ENCODE assay signal across 19 mouse cellular contexts in genomic region chr1:181987226-181987625, GRCm38 (mm10). TPM values are rescaled to one million over a fixed set of nuclear protein-coding genes. Genes with fewer than 3 reads are reported as not detected.
DNase-seq lines count a peak whose midpoint lies in the region; ATAC-seq and TF ChIP-seq lines count a peak whose summit lies in the region.
"Had no signal": no experiment of that assay in that cellular context is flagged by ENCODE, and none has a peak within 500 bp of the region (broad histone marks: within the 10 kb centered on the region; RNA-seq: fewer than 3 reads in every experiment).

No protein-coding gene starts in this region.

- H3K36me3 ChIP-seq in embryonic facial prominence, embryonic 12.5 days, result 0 out of 2 replicates have a peak, but pooled peaks cover 4% of the 10 kb centered on the region
- peaks cover 40% of the 10 kb centered on the region for H3K36me3 ChIP-seq in embryonic facial prominence, embryonic 10.5 days (replicated peaks)
- H3K36me3 ChIP-seq in heart, embryonic 13.5 days, result peaks cover 16% of the 10 kb centered on the region
- H3K36me3 ChIP-seq in heart, embryonic 10.5 days, result peaks cover 17% of the 10 kb centered on the region
- H3K36me3 ChIP-seq in liver, embryonic 12.5 days, result no peaks in the 10 kb centered on the region

- no peak overlapping the region for H3K4me3 ChIP-seq in embryonic facial prominence, embryonic 12.5 days
- no peak overlapping the region for H3K4me3 ChIP-seq in embryonic facial prominence, embryonic 10.5 days
- H3K4me3 ChIP-seq in heart, embryonic 13.5 days, result no peak overlapping the region
- no peak overlapping the region for H3K4me3 ChIP-seq in heart, embryonic 10.5 days
- H3K4me3 ChIP-seq in layer of hippocampus, adult 2 months, result no peak overlapping the region
- H3K4me3 ChIP-seq in liver, embryonic 12.5 days, result no peak overlapping the region
- H3K4me3 ChIP-seq: hindbrain, embryonic 10.5 days had no signal

- H3K27ac ChIP-seq in embryonic facial prominence, embryonic 12.5 days, result no peak overlapping the region
- H3K27ac ChIP-seq in embryonic facial prominence, embryonic 10.5 days (replicated peaks), result no peak overlapping the region
- H3K27ac ChIP-seq in heart, embryonic 13.5 days (replicated peaks), result peak overlapping the region; percentile 53
- no peak overlapping the region for H3K27ac ChIP-seq in heart, embryonic 10.5 days
- H3K27ac ChIP-seq in layer of hippocampus, adult 2 months, result 0 out of 2 replicates have a peak overlapping the region, but pooled peaks have one; percentile 10
- H3K27ac ChIP-seq in liver, embryonic 12.5 days, result no peak overlapping the region
- H3K27ac ChIP-seq: hindbrain, embryonic 10.5 days; stomach, postnatal 0 days had no signal

- H3K4me2 ChIP-seq in embryonic facial prominence, embryonic 12.5 days (replicated peaks), result no peak overlapping the region
- no peak overlapping the region for H3K4me2 ChIP-seq in heart, embryonic 13.5 days
- H3K4me2 ChIP-seq in liver, embryonic 12.5 days, result no peak overlapping the region
- H3K4me2 ChIP-seq: liver, embryonic 11.5 days had no signal

- WGBS in embryonic facial prominence, embryonic 12.5 days, result 51% methylated on average over 2 of the region's 2 CpGs
- WGBS in embryonic facial prominence, embryonic 10.5 days, result 63% methylated on average over 2 of the region's 2 CpGs
- 29% methylated on average over 2 of the region's 2 CpGs for WGBS in heart, embryonic 13.5 days
- 65% methylated on average over 2 of the region's 2 CpGs for WGBS in heart, embryonic 10.5 days
- 36% methylated on average over 2 of the region's 2 CpGs for WGBS in liver, embryonic 12.5 days (ENCODE audit: insufficient replicate concordance)

- no peaks in the 10 kb centered on the region for H3K9me3 ChIP-seq in embryonic facial prominence, embryonic 12.5 days
- no peaks in the 10 kb centered on the region for H3K9me3 ChIP-seq in embryonic facial prominence, embryonic 10.5 days
- H3K9me3 ChIP-seq in heart, embryonic 13.5 days, result no peaks in the 10 kb centered on the region
- no peaks in the 10 kb centered on the region for H3K9me3 ChIP-seq in heart, embryonic 10.5 days
- no peaks in the 10 kb centered on the region for H3K9me3 ChIP-seq in liver, embryonic 12.5 days (replicated peaks)

- no peak for TF ChIP-seq CTCF in layer of hippocampus, adult 2 months (conservative IDR thresholded peaks at IDR 0.05)

- peak; percentile 15; the same call in 1 of the 2 replicates for ATAC-seq in embryonic facial prominence, embryonic 12.5 days (ENCODE audit: insufficient number of reproducible peaks, insufficient read depth, low FRiP score, low TSS enrichment)
- no peak for ATAC-seq in heart, embryonic 13.5 days (ENCODE audit: extremely low read depth, insufficient number of reproducible peaks, low FRiP score, low TSS enrichment)
- ATAC-seq in liver, embryonic 12.5 days, result no peak

- no peaks in the 10 kb centered on the region for H3K27me3 ChIP-seq in embryonic facial prominence, embryonic 12.5 days
- H3K27me3 ChIP-seq in embryonic facial prominence, embryonic 10.5 days (replicated peaks; ENCODE audit: low read depth, poor library complexity, severe bottlenecking), result no peaks in the 10 kb centered on the region
- H3K27me3 ChIP-seq in heart, embryonic 13.5 days (replicated peaks), result no peaks in the 10 kb centered on the region
- no peaks in the 10 kb centered on the region for H3K27me3 ChIP-seq in heart, embryonic 10.5 days (ENCODE audit: insufficient read depth, poor library complexity, severe bottlenecking)
- H3K27me3 ChIP-seq in liver, embryonic 12.5 days (replicated peaks), result no peaks in the 10 kb centered on the region

- no peak overlapping the region for H3K9ac ChIP-seq in embryonic facial prominence, embryonic 12.5 days
- H3K9ac ChIP-seq in heart, embryonic 13.5 days, result no peak overlapping the region
- H3K9ac ChIP-seq in liver, embryonic 12.5 days, result no peak overlapping the region

- DNase-seq in embryonic facial prominence, embryonic 10.5 days (ENCODE audit: low spot score), result no peak
- no peak for DNase-seq in heart, embryonic 10.5 days (ENCODE audit: low spot score)
- DNase-seq in layer of hippocampus, adult 2 months (ENCODE audit: low spot score in 2 of 2), result no peak
- no peak for DNase-seq in layer of hippocampus, adult 9-11 months
- peak; percentile 50 for DNase-seq in retina, postnatal 1 day
- DNase-seq: adrenal gland, postnatal 36 days; cerebellum, adult 2 months; cerebellum, postnatal 36 days; gastrocnemius, postnatal 36 days; kidney, adult 2 months; kidney, postnatal 14 days; lung, adult 2 months; right cerebral cortex, adult 18-20 months had no signal

- H3K4me1 ChIP-seq in embryonic facial prominence, embryonic 12.5 days, result peaks cover 10% of the 10 kb centered on the region
- 0 out of 2 replicates have a peak, but pooled peaks cover 4% of the 10 kb centered on the region for H3K4me1 ChIP-seq in embryonic facial prominence, embryonic 10.5 days
- H3K4me1 ChIP-seq in heart, embryonic 13.5 days, result peaks cover 54% of the 10 kb centered on the region
- peaks cover 33% of the 10 kb centered on the region for H3K4me1 ChIP-seq in heart, embryonic 10.5 days
- H3K4me1 ChIP-seq in liver, embryonic 12.5 days, result 0 out of 2 replicates have a peak, but pooled peaks cover 4% of the 10 kb centered on the region

RNA-seq across cellular contexts. Expression of gene Enah, which starts 32.6 kb away (rescaled TPM):
- 36.5 and 36.8 TPM in 2 replicates for polyA plus RNA-seq in embryonic facial prominence, embryonic 12.5 days (2016; fragmentation: Nextera tagmentation; extraction: Ambion mirVana)
- polyA plus RNA-seq in embryonic facial prominence, embryonic 10.5 days (2016; fragmentation: Nextera tagmentation; extraction: Ambion mirVana), result 30.4 and 30.6 TPM in 2 replicates
- 14.7 and 14.8 TPM in 2 replicates for polyA plus RNA-seq in heart, embryonic 13.5 days (2015; fragmentation: Nextera tagmentation; extraction: Ambion mirVana)
- polyA plus RNA-seq in heart, embryonic 10.5 days (2016; fragmentation: Nextera tagmentation; extraction: Ambion mirVana), result 19.5 and 24.5 TPM in 2 replicates
- 100 to 1,000 TPM; 192 to 203 TPM for total RNA-seq in layer of hippocampus, adult 2 months (2021)
- 2.8 and 3.1 TPM in 2 replicates for polyA plus RNA-seq in liver, embryonic 12.5 days (2016; fragmentation: Nextera tagmentation; extraction: Ambion mirVana)

Comparison
In these comparisons a context has a peak if more than half of its experiments do, and no peak if none do; other contexts are left out.
1. H3K27ac ChIP-seq: peak in heart, embryonic 13.5 days (single experiment) and layer of hippocampus, adult 2 months (single experiment); none in embryonic facial prominence, embryonic 12.5 days (single experiment), embryonic facial prominence, embryonic 10.5 days (single experiment), heart, embryonic 10.5 days (single experiment) and liver, embryonic 12.5 days (single experiment).